Mouse (Mus musculus): ENCODE measurements around the gene Prm2. TPM values are rescaled to one million over a fixed set of nuclear protein-coding genes. Genes with fewer than 3 reads are reported as not detected.

Gene Prm2
- polyA plus RNA-seq, 1 experiment from 2014 or later, result not detected

- Histone ChIP-seq H3K4me1 (ENCODE audit: control insufficient read depth, insufficient read depth, low read length) (peaks cover 6% of the 10 kb centered on the region), H3K27me3 (ENCODE audit: control insufficient read depth, insufficient read depth, low read depth, low read length) (no peaks in the 10 kb centered on the region), H3K4me3 (ENCODE audit: low read depth, low read length) (no peak overlapping the region), H3K4me2 (ENCODE audit: low read length) (no peak overlapping the region), H3K9me3 (replicated peaks; ENCODE audit: control insufficient read depth, low read length, poor library complexity, severe bottlenecking) (no peaks in the 10 kb centered on the region), H3K27ac (ENCODE audit: low read length) (no peak overlapping the region), H3K36me3 (ENCODE audit: control insufficient read depth, insufficient read depth, low read length) (no peaks in the 10 kb centered on the region), H3K9ac (ENCODE audit: low read depth, low read length) (no peak overlapping the region)
- WGBS, result 63% methylated on average over 4 of the region's 4 CpGs
- ATAC-seq, result no peak
Measured at GRCm38 (mm10) chr16:10788866-10789265, 7.1 kb downstream of the Prm2 start.

GRCm38 (mm10) chr16:10788271-10788670 is 7.7 kb downstream of the Prm2 start, which contains the start of gene Tnp2:
Tnp2 (minus strand) TSS chr16:10788660.
- no peak within 1 kb of the TSS for H3K4me3 ChIP-seq (ENCODE audit: low read depth, low read length)
- peaks cover 10% of the 10 kb centered on the region for H3K4me1 ChIP-seq (ENCODE audit: control insufficient read depth, insufficient read depth, low read length)
- H3K27me3 ChIP-seq (ENCODE audit: control insufficient read depth, insufficient read depth, low read depth, low read length), result no peaks in the 10 kb centered on the region
- no peaks in the 10 kb centered on the region for H3K9me3 ChIP-seq (replicated peaks; ENCODE audit: control insufficient read depth, low read length, poor library complexity, severe bottlenecking)
- no peaks in the 10 kb centered on the region for H3K36me3 ChIP-seq (ENCODE audit: control insufficient read depth, insufficient read depth, low read length)
- no peak for ATAC-seq
- H3K9ac ChIP-seq (ENCODE audit: low read depth, low read length), result no peak within 1 kb of the TSS
- WGBS, result 57% methylated on average over 16 of the region's 16 CpGs
- H3K4me2 ChIP-seq (ENCODE audit: low read length), result no peak within 1 kb of the TSS
- H3K27ac ChIP-seq (ENCODE audit: low read length), result no peak within 1 kb of the TSS

- no peak overlapping the region for H3K4me2 ChIP-seq (ENCODE audit: low read length)
- H3K36me3 ChIP-seq (ENCODE audit: control insufficient read depth, insufficient read depth, low read length), result no peaks in the 10 kb centered on the region
- H3K9me3 ChIP-seq (replicated peaks; ENCODE audit: control insufficient read depth, low read length, poor library complexity, severe bottlenecking), result no peaks in the 10 kb centered on the region
- 82% methylated on average over 7 of the region's 7 CpGs for WGBS
- H3K9ac ChIP-seq (ENCODE audit: low read depth, low read length), result no peak overlapping the region
- no peak for ATAC-seq
- peaks cover 10% of the 10 kb centered on the region for H3K4me1 ChIP-seq (ENCODE audit: control insufficient read depth, insufficient read depth, low read length)
- no peak overlapping the region for H3K27ac ChIP-seq (ENCODE audit: low read length)
- no peaks in the 10 kb centered on the region for H3K27me3 ChIP-seq (ENCODE audit: control insufficient read depth, insufficient read depth, low read depth, low read length)
- H3K4me3 ChIP-seq (ENCODE audit: low read depth, low read length), result no peak overlapping the region
Measured at GRCm38 (mm10) chr16:10787548-10788058, 8.3 kb downstream of the Prm2 start.

- ATAC-seq, result no peak
- 68% methylated on average over 4 of the region's 4 CpGs for WGBS
- Histone ChIP-seq H3K9me3 (replicated peaks; ENCODE audit: control insufficient read depth, low read length, poor library complexity, severe bottlenecking) (no peaks in the 10 kb centered on the region), H3K9ac (ENCODE audit: low read depth, low read length) (no peak overlapping the region), H3K27ac (ENCODE audit: low read length) (no peak overlapping the region), H3K36me3 (ENCODE audit: control insufficient read depth, insufficient read depth, low read length) (no peaks in the 10 kb centered on the region), H3K4me3 (ENCODE audit: low read depth, low read length) (no peak overlapping the region), H3K4me2 (ENCODE audit: low read length) (no peak overlapping the region), H3K4me1 (ENCODE audit: control insufficient read depth, insufficient read depth, low read length) (peaks cover 16% of the 10 kb centered on the region), H3K27me3 (ENCODE audit: control insufficient read depth, insufficient read depth, low read depth, low read length) (no peaks in the 10 kb centered on the region)
Measured at GRCm38 (mm10) chr16:10786782-10787547, 9.0 kb downstream of the Prm2 start.

- Histone ChIP-seq H3K4me1 (ENCODE audit: control insufficient read depth, insufficient read depth, low read length) (peaks cover 16% of the 10 kb centered on the region), H3K9me3 (replicated peaks; ENCODE audit: control insufficient read depth, low read length, poor library complexity, severe bottlenecking) (no peaks in the 10 kb centered on the region), H3K27ac (ENCODE audit: low read length) (peak overlapping the region; percentile 89), H3K4me2 (ENCODE audit: low read length) (peak overlapping the region; percentile 99), H3K4me3 (ENCODE audit: low read depth, low read length) (peak overlapping the region; percentile 66), H3K27me3 (ENCODE audit: control insufficient read depth, insufficient read depth, low read depth, low read length) (no peaks in the 10 kb centered on the region), H3K36me3 (ENCODE audit: control insufficient read depth, insufficient read depth, low read length) (no peaks in the 10 kb centered on the region), H3K9ac (ENCODE audit: low read depth, low read length) (peak overlapping the region; percentile 86)
- WGBS, result 2% methylated on average over 9 of the region's 9 CpGs
- ATAC-seq, result peak; percentile 46
Measured at GRCm38 (mm10) chr16:10786288-10786687, 9.6 kb downstream of the Prm2 start.

GRCm38 (mm10) chr16:10785371-10786231 is 10.3 kb downstream of the Prm2 start, which contains the start of gene Socs1:
Socs1 (minus strand) TSS chr16:10785536.
- Histone ChIP-seq H3K4me1 (ENCODE audit: control insufficient read depth, insufficient read depth, low read length) (peaks cover 16% of the 10 kb centered on the region), H3K9me3 (replicated peaks; ENCODE audit: control insufficient read depth, low read length, poor library complexity, severe bottlenecking) (no peaks in the 10 kb centered on the region), H3K36me3 (ENCODE audit: control insufficient read depth, insufficient read depth, low read length) (no peaks in the 10 kb centered on the region), H3K27me3 (ENCODE audit: control insufficient read depth, insufficient read depth, low read depth, low read length) (no peaks in the 10 kb centered on the region), H3K9ac (ENCODE audit: low read depth, low read length) (peak within 1 kb of the TSS; percentile 86), H3K27ac (ENCODE audit: low read length) (peak within 1 kb of the TSS; percentile 89), H3K4me3 (ENCODE audit: low read depth, low read length) (peak within 1 kb of the TSS; percentile 66), H3K4me2 (ENCODE audit: low read length) (peak within 1 kb of the TSS; percentile 99)
- WGBS, result under 1% methylated on average over 58 of the region's 59 CpGs
- peak; percentile 90 for ATAC-seq

- H3K9me3 ChIP-seq (replicated peaks; ENCODE audit: control insufficient read depth, low read length, poor library complexity, severe bottlenecking), result no peaks in the 10 kb centered on the region
- under 1% methylated on average over 34 of the region's 55 CpGs for WGBS
- H3K27ac ChIP-seq (ENCODE audit: low read length), result peak overlapping the region; percentile 89
- peaks cover 16% of the 10 kb centered on the region for H3K4me1 ChIP-seq (ENCODE audit: control insufficient read depth, insufficient read depth, low read length)
- no peaks in the 10 kb centered on the region for H3K27me3 ChIP-seq (ENCODE audit: control insufficient read depth, insufficient read depth, low read depth, low read length)
- H3K4me2 ChIP-seq (ENCODE audit: low read length), result peak overlapping the region; percentile 99
- no peaks in the 10 kb centered on the region for H3K36me3 ChIP-seq (ENCODE audit: control insufficient read depth, insufficient read depth, low read length)
- H3K9ac ChIP-seq (ENCODE audit: low read depth, low read length), result peak overlapping the region; percentile 86
- peak overlapping the region; percentile 66 for H3K4me3 ChIP-seq (ENCODE audit: low read depth, low read length)
- ATAC-seq, result peak; percentile 85
Measured at GRCm38 (mm10) chr16:10784793-10785370, 11.1 kb downstream of the Prm2 start.

GRCm38 (mm10) chr16:10783883-10784792 is 11.8 kb downstream of the Prm2 start:
- Histone ChIP-seq H3K9me3 (replicated peaks; ENCODE audit: control insufficient read depth, low read length, poor library complexity, severe bottlenecking) (no peaks in the 10 kb centered on the region), H3K27ac (ENCODE audit: low read length) (peak overlapping the region; percentile 89), H3K4me1 (ENCODE audit: control insufficient read depth, insufficient read depth, low read length) (peaks cover 16% of the 10 kb centered on the region), H3K4me3 (ENCODE audit: low read depth, low read length) (peak overlapping the region; percentile 66), H3K36me3 (ENCODE audit: control insufficient read depth, insufficient read depth, low read length) (no peaks in the 10 kb centered on the region), H3K4me2 (ENCODE audit: low read length) (peak overlapping the region; percentile 99), H3K27me3 (ENCODE audit: control insufficient read depth, insufficient read depth, low read depth, low read length) (no peaks in the 10 kb centered on the region), H3K9ac (ENCODE audit: low read depth, low read length) (peak overlapping the region; percentile 86)
- ATAC-seq, result 0 out of 2 replicates have a peak, but pooled peaks have one; percentile 1
- WGBS, result 3% methylated on average over 80 of the region's 81 CpGs

Data from midbrain, embryonic 16.5 days (tissue).